Mouse (Mus musculus) cerebellum, adult 18-20 months (tissue): Measurements from ENCODE around the gene Myom1.

ENCODE experiments used
- DNase-seq, 2 experiments: peaks; one replicate each; pipeline ENCODE4 v3.0.0; 2021

Myom1 gene

DNA sequence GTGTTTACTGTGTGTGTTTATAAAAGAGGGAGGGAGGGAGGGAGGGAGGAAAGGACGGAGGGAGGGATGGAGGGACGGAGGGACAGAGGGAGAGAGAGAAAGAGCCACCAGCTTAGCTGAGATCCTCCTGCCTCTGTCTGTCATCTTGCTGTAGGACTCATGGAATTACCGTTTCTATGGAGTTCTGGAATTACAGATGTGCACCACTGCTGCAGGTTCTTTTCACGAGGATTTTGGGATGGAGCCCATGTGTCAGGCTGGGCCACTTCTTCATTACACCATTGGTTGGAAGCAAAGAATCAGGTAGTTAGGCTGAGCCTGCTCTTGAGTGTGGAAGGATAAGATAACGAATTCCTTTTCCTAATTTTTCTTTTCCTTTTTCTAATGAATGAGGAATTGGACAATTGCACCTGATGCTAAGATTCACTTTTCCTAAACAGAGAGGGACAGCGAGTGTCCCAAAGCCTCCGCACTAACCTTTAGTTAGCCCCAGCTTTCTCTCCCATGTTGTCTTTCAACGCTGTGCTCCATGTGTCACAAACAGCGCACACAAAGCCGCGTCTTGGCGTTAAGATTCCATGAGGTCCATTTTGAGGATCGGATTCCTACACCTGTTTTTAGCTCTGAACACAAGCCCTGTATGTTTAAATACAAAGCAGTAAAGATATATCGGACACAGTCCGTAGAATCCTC, 16.3 kb downstream of the Myom1 start:
- DNase-seq: no peak

DNA sequence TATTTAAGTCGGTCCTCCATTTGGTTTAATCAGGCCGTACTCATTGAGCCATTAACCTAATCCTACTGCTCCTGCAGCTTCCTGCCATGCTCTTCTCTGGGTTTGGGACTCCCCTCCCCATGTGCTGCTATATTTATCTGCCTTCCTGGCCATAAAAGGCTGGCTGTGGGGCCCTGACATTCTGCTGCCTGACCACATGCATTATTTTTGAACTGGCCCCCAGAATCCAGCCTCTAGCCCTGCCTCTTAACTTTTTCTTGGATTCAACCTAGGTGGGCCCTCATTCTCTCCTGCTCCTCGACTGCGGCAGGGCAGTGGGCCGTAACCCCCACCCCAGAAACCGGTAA, 16.8 kb downstream of the Myom1 start:
- DNase-seq: no peak

DNA sequence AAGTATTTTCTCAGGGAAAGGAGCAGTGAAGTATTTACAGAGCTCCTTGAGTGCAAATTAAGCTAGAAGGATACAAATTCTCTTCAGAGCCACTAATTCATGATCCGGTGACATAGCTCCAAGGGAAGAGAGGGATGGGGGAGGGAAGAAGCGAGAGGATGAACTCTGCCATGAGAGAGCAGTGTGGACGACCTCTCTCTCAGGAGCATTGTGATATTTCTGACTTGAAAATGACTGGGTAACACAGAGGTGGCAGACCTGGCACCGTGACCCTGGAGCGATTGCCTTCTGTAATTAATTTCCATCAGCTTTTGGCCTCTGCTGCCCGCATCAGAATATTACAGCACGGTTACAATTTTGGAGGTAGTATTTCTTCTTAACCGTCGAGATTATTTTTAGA, 17.4 kb downstream of the Myom1 start:
- DNase-seq: no peak

DNA sequence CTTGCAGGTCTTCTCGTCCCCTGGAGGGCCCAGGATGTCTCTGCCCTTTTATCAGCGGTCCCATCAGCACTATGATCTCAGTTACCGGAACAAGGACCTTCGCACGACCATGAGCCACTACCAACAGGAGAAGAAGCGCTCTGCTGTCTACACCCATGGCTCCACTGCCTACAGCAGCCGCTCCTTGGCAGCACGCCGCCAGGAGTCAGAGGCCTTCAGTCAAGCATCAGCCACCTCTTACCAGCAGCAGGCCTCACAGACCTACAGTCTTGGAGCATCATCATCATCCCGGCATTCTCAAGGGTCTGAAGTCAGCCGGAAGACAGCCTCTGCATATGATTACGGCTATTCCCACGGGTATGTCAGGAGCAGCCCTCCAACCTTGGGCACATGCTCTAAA, 20.4 kb downstream of the Myom1 start:
- no peak for DNase-seq

DNA sequence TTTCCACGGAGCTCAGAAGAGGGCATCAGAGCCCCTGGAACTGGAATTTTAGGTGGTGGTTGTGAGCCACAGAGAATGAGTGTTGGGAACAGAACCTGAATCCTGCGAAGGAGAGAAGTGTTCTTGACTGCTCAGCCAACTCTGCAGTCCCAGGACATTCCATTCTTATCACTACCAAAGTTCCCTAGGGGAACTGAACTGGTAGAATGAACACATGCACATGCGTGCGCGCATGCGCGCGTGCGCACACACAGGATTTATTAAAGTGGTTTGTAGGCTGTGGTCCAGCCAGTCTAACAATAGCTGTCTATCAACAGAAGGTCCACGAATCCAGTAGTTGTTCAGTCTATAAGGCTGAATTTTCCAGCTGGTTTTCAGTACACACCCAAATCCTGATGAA, 21.6 kb downstream of the Myom1 start:
- DNase-seq: no peak

DNA sequence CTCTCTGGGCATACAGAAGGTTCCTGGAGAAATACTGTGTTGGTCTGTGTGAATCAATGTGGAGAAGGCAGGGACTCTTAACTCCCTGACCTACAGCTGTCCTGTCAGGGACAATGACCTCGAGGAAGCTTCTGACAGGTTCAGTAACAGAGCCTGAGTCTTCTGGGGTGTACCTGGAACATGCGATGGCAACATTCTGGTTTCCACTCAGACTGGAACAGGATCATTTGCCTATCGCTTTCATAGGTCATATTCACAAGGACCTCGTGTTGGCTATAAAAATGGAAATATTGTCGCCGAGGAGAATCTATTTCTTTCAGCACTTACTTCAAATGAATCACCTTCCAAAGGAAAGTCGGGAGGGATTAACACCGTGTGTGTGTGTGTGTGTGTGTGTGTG, 23.5 kb downstream of the Myom1 start:
- DNase-seq: no peak

DNA sequence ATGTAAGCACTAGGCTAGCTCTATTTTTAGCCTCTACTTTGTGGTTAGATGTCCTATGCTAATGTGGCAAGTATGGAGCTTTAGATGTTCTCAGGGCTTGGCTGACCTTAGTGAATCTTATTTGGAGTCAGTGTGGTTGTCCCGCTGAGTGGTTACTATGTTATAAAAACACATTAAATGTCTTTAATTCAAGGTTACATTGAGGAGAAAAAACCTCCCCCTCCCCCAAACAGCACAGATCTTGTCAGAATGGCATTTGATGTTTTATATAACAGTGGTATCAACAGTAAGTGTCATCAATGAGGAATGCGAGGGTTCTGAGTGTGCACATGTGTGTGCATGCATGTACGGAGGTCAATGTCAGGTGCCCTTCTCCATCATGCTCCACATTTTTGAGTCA, 24.8 kb downstream of the Myom1 start:
- no peak for DNase-seq

DNA sequence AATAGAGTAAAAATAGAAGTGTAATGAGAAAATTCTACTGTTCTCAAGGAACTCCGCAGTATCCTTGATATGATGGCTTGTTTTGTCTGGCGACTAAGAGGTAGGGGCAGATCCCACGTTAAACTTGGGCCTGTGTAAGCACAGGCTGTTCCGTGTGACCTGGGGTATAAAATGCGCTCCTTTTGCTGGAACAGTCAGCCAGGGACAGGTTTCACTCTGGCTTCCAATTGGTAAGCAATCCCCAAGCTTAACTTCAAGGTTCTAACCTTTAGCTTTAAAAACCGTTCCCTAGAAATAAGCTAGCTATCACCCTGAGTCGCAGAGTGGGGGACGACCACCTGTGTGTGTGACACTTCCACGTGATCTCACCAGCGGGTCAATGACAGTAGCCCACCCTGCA, 30.3 kb downstream of the Myom1 start:
- DNase-seq: no peak

DNA sequence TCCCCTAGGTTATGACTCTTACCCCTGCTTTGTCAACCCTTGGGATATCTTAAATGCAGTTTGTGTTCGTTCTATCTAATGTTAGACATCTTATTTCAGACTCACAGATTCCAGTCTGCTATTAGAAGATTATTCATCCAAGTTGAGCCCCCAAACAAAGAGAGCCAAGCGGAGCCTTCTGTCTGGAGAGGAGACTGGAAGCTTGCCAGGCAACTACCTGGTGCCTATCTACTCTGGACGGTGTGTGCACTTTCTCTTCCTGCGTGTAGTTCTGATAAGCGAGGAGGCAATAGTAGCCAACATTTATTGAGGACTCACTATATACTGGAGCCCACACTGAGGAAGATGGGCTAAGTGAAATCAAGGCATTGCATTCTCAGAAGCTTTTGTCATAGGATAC, 32.0 kb downstream of the Myom1 start:
- DNase-seq: no peak

DNA sequence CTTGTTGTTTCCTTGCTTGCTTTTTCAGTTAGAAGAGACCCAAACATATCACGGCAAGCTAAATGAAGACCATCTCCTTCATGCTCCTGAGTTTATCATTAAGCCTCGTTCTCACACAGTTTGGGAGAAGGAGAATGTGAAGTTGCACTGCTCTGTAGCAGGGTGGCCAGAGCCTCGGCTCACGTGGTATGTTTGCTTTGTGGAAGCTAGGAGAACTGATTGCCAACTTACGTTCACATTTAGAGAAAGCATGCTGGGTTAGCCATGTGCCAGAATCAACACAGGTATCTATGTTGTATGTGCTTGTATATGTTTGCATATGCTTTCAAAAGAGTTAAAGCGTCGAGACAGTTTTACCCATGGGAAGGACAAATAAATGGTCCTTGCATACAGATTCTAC, 34.8 kb downstream of the Myom1 start:
- DNase-seq: no peak

DNA sequence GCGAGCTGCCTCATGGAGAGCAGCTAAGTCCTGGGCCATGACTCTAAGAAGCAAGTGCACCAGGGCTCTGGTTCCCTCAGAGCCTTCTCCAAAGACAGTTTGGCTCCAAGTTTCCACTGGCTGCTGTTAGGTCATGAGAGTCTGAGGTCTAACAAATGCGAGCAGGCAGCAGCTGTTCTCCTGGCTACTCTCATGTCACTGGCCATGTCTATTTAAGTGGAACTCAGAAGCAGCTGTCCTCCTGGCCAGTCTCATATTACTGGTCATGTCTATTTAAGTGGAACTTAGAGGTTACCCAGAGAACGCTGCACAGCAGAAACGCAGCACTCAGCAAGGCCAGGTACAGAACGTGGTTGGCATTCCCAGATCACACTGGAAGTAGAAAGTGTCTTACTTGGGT, 36.4 kb downstream of the Myom1 start:
- no peak for DNase-seq

DNA sequence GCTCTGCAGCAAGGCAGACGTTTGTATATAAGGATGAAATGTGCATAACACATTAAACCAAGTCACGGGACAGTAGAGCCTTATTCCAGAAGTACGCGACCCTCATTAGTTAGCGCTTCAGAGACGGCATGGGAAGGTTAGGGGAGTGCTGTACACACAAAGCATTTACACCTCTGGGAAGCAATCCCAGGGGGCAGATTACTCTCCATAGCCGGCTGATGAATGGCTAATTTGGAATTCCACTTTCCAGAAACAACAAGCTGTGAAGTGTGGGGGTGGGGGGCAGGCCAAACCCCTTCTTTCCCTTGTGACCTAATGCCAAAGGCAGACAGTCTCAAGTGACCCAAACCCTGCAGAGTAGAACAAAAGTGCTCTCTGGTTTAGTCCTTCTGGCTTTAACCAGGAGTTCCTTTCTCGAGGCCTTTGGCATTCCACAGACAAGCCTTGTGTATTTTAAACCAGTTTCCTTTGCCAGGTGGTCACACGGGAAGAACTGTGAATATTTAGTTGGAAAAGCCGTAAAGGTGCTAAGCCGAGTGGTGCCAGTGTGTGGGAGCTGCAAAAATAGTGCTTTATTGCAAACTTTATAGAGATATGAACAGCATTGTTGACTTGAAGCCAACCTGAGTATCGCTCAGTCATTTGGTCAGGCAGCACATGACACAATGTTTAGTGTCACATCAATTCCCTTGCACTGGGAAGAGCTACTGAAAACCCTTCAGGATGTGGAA, 37.6 kb downstream of the Myom1 start:
- DNase-seq: no peak

DNA sequence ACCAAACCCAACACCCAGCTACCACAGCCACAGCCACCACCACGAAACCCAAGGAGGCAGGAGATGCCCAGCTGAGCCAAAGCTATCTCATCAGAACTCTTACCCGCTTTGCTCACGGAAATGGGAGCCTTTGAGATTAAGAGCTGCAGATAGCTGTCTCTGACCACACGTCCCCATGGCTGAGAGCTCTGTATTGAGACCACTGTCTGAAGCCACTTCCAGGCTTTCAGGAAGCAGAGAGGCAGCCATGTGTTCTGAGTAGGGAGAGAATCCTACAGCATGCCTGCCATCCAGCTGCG, 38.1 kb downstream of the Myom1 start:
- no peak for DNase-seq

DNA sequence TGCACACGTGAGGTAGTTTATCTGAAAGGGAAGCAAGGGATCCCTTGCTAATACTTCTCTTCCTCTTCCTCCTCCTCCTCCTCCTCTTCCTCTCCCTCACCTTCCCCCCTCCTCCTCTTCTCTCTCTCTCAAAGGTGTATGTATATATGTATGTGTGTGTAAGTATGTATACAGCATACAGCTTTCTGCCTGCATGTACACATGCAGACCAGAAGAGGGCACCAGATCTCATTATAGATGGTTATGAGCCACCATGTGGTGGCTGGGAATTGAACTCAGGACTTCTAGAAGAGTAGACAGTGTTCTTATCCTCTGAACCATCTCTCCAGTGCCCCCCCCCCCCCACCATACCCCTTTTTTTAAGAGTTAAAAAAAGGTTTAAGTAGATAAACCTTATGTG, 40.2 kb downstream of the Myom1 start:
- DNase-seq: no peak

DNA sequence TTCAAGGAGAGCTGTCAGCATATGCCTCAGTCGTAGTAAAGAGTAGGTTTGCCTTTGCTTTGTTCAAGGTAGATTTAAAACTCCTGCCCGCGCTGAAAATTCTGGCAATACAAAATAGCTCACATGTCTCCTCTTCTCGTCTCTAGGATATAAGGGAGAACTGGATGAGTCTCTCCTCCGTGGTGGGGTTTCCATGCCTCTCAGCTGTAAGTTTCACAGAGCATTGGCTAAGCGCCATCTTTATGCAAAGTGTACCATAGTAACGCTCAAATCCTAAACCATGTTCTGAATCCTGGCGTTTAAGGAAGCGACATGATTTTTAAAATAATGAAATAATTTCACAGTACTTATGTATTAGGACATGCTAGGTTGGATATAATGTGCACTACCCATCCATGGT, 43.2 kb downstream of the Myom1 start:
- DNase-seq: no peak

DNA sequence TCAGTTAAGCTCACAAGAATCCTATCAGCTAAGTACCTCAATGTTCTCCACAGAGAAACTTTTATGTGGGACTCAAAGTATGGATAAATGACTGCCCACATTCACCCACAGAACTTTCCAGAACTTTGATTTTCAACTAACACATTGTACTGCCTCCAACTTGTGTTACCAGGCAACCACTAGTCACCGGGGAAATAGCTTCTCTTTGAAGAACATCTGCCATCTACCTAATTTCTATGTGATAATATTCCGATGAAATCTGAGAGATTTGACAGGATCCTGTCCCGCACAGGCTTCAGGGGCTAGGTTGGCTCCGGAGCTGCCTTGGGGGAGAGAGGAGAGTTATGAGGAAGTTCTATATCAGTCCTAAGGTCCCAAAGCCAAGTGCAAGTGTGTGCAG, 44.4 kb downstream of the Myom1 start:
- DNase-seq: no peak

DNA sequence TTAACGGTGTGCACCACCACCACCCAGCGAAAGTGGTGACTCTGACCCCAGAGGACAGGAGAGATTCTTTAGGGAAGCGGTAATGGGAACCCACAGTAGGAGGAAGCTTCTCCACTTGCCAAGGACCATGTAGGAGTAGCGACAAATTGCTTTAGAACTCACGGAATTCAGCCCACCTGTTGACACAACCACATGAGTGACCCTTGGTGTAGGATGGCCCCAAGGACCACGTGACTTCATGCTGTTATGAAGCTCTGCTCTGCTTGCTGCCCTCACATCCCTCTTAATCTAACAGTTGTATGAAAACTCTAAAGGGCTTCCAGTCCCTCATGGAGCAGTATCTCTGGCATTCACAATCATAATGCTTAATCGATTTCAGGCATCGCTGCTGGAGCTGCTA, 46.9 kb downstream of the Myom1 start:
- DNase-seq: no peak

DNA sequence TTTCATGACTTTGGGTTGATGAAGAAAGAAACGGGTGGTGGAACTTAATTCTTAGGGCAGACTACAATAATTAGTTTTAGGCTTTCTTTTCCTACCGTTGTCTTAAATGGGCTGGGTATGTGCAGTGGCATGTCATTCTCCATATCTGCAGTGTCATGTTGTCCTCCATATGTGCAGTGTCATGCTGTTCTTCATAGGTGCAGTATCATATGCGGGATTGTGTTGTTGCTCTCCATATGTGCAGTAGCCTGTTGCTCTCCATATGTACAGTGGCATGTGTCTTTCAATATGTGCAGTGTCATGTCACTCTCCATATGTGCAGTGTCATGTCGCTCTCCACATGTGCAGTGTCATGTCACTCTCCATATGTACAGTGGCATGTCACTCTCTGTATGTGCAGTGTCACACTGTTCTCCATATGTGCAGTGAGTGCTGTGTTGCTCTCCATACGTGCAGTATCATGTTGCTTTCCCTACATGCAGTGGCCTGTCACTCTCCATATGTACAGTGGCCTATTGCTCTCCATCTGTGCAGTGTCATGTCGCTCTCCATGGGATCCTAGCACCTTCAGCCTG, 50.8 kb downstream of the Myom1 start:
- no peak for DNase-seq

DNA sequence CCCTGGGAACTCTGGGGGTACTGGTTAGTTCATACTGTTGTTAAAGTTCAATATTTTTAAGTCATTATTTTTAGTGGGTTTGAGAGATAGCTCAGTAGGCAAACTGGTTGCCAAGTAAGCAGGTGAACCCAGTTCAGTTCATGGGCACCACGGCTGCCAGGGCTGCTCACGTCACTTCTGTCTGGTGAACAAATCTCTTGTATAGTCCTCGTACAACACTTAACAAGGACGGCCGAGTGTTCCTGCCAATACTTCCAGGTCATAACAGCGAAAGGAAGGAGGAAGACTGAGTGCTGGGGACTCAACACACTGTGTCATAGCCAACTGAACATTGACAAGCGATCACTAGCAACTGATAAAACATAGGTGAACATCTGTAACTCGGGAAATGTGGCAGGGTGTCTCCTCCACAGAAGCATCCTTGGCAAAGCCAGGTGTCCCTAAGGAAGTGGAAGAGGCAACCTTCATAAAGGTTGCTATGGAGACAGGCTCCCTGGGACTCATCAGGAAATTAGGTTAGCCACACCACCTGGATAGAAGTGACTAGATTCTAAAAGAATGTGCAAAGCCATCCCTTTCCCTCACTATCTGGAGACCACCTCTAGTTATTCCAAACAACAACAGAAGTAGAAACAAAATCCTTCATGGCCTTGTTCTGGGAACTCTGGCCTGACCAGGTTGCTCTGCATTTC, 52.9 kb downstream of the Myom1 start:
- DNase-seq: no peak

DNA sequence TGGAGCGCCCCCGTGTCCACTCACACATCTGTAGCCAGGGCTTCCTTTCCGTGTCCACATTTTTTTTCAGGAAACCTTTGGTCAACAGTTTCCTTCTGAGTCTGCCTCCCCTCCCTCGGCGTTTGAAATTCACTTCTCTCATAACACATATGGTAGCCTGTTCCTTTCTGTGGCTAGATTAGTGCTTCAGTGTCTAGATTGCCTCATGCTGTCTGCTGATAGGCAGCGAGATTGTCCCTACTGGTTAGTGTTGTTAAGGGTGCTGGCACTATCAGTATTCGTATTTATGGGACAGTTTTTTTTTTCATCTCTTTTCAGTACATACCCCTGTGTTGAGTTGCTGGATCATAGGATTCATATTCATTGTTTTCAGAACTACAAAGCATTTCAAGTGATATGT, 54.0 kb downstream of the Myom1 start:
- no peak for DNase-seq

DNA sequence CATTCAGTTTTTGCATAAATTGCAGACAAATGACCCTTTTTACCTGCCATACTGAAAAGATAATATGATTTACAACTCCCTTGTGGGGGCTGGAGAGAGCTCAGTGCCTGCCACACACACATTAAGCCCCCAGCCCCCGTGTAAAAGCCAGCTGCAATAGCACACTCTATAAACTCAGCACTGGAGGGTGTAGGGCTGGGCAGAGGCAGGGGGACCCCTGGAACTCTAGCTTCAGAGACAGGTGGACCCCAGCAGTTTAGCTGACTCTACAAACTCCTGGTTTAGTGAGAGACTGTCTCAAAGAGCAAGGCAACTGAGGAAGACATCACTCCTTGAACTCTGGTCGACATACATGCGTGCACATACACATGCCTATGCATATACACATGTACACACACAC, 55.3 kb downstream of the Myom1 start:
- DNase-seq: no peak

DNA sequence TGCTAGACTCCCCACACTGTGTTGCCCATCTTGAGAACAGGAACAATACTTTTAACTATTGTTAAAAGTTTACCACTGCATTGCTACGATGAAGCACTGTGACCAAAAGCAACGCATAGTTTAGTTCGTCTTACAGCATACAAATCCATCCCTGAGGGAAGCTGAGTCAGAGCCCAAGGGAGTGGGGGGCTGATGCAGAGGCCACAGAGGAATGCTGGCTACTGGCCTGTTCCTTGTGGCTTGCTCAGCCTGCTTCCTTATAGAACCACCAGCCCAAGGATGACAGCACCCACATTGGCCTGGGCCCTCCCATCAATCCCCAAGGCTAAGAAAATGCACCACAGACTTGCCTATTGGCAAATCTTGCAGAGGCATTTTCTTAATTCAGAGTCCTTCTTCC, 56.8 kb downstream of the Myom1 start:
- DNase-seq: no peak

DNA sequence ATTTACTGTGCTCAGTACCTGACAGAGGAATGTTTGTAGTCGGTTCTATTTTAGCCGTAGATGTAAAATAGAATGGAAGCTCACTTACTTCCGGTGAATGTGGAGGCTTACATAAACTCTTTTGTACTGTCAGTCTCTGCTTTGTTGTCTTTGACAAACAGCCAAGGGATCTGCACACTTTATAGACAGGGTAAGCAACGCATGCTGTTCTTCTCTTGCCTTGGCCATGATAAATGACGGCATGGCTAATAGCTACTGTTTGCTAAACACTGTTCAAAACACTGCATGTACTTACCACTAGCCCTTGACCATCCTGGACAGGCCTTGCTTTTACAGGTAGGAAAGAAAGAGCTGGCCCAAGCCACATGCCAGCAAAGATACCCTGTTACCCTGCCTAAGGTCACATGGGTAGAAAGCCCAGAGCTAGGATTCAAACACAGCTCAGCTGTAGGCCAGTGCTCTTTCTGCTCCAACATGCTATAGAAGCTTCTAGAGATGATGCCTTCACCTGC, 59.7 kb downstream of the Myom1 start:
- no peak for DNase-seq
